Mouse (Mus musculus) spleen, adult 2 months (tissue): ENCODE data around the gene Bola3. TPM values are rescaled to one million over a fixed set of nuclear protein-coding genes. Genes with fewer than 3 reads are reported as not detected.
A peak's percentile ranks its signal among the peaks of the same experiment; 100 is the strongest.
"Not testable (repeated sequence)": the region's sequence is repeated elsewhere in the genome, so short reads cannot be mapped to it uniquely, and the experiment has no call there.

Experiments
- DNase-seq, 2 experiments: peaks; one replicate each; pipeline versions ENCODE4 v3.0.0 to v3.0.0-alpha.2; 2012 to 2021; ENCODE audit warnings: low spot score in 2 of 2, low read depth in 1 of 2
- H3K27ac ChIP-seq: fragments of 200-500 bp; 2 replicates; pipeline ENCODE4 v1.5.1; 2012; ENCODE audit warnings: low read length, inconsistent platforms; ENCODE audit not compliant: insufficient read depth
- H3K27me3 ChIP-seq: fragments of 200-500 bp; 2 replicates; pipeline ENCODE4 v1.6.1; 2012; ENCODE audit warnings: mild to moderate bottlenecking, moderate library complexity, low read length, inconsistent platforms; ENCODE audit not compliant: control insufficient read depth, insufficient read depth
- H3K36me3 ChIP-seq: fragments of 200-500 bp; 2 replicates; pipeline ENCODE4 v1.6.1; 2012; ENCODE audit warnings: mild to moderate bottlenecking, low read length, inconsistent platforms; ENCODE audit not compliant: control insufficient read depth, insufficient read depth
- H3K4me1 ChIP-seq: fragments of 200-500 bp; 2 replicates; pipeline ENCODE4 v1.6.1; 2011; ENCODE audit warnings: inconsistent platforms; ENCODE audit not compliant: control insufficient read depth, insufficient read depth, insufficient read length
- H3K4me3 ChIP-seq: fragments of 200-500 bp; 2 replicates; pipeline ENCODE4 v1.5.1; 2011; ENCODE audit warnings: mild to moderate bottlenecking, inconsistent platforms; ENCODE audit not compliant: insufficient read depth, insufficient read length; ENCODE audit errors: extremely low read depth
- CTCF ChIP-seq: fragments of 200-500 bp; IDR thresholded peaks from 2 replicates; pipeline ENCODE4 v1.5.1; 2011; ENCODE audit warnings: mild to moderate bottlenecking, inconsistent platforms; ENCODE audit not compliant: insufficient read depth, insufficient read length, insufficient replicate concordance; ENCODE audit errors: extremely low read depth
- POLR2A ChIP-seq: fragments of 200-500 bp; IDR thresholded peaks from 2 replicates; pipeline ENCODE4 v1.6.1; 2011; ENCODE audit warnings: low read depth, low read length, inconsistent platforms
- WGBS: fragments of 180-500 bp; shearing (Covaris S2); methylation state at CpG from one replicate; pipeline ENCODE4 v1.1.7; 2018; 5-methylcytosine and 5-hydroxymethylcytosine counted together
- polyA plus RNA-seq: library from polyadenylated mRNA; depleted of rRNA; stranded (reverse); fragments of >200 nt; gene quantifications from 2 replicates; pipeline ENCODE4 v1.2.3, GENCODE M21; 2012

Bola3 gene
- polyA plus RNA-seq, 1 experiment: 74.0 TPM

DNA sequence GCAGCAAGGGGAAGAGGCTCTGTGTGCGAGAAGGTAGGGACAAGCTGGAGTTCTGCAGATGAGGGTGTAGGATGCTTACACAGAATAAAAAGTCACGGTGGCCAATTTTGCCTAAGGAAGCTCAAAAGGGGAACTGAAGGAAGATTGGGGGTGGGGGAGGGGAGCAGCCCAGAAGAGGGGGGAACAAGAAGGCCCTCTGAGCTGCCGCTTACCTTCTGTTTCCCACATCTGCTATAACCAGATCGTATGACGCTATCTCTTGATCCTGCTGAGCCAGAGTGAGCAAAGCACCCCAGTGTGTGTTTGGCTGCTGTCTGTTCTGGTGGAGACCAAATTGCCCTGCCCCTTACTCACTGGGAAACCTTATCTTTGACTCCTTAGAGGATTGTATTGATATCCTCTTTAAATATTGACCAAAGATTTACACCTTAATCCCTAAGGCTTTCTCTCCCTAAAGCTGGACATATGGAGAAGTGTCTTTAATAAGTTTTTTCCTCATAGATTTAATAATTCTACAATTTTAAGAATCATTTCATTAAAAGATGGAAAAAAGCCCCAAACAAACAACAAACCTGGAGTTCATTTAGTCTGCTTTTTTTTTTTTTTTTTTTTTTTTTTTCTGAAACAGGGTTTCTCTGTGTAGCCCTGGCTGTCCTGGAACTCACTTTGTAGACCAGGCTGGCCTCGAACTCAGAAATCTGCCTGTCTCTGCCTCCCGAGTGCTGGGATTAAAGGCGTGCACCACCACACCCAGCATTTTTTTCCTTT is 25.1 kb upstream of the Bola3 start:
- no peaks in the 10 kb centered on the region; the same call in 1 of the 2 replicates for H3K36me3 ChIP-seq
- no peak for TF ChIP-seq CTCF
- no peak for TF ChIP-seq POLR2A
- peaks cover 23% of the 10 kb centered on the region for H3K4me1 ChIP-seq
- H3K27me3 ChIP-seq: no peaks in the 10 kb centered on the region
- H3K27ac ChIP-seq: peak overlapping the region; percentile 68
- no peak for DNase-seq
- 50% methylated on average over 8 of the region's 8 CpGs for WGBS
- no peak overlapping the region for H3K4me3 ChIP-seq

DNA sequence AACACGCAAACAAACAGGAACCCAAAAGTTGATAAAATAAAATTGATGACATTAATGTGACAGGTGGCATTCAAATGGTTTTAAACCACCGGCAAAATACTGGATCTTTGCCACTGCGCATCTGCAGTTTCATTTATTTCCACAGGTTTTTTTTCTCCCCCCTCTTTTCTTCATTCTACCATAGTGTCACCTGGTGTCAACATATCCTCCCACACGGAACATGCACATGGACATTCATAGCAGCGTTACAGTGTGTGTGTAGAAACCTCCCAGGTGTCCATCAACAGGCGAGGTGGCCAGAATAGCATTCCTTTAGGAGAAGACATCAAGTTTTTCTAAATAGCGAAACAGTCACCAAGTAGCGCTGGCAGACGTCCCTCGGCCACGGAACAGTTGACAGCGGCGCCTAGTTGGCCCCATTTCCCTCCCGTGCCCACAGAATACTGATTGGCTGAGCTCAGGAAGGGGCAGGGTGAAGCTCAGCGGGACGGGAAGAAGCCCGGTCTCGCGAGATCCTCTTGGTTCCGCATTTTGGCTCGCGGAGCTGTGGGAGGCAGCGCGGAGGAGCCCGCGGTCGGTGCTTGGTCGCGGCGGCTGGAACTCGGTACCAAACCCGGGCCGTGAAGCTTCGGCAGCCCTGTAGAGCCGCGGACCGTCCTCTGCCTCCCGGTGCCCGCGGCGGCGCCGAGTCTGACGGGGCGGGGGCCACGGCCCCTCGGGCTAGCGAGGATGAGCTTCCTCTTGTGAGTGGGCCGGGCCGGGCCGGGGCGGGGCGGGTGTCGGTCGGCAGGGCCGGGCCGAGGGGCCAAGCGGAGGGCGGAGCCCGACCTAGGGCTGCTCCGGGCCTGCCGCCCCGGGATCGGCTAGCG is 23.2 kb upstream of the Bola3 start, which contains the start of the genes Mthfd2 and Mob1a:
Gene Mthfd2, minus strand, starts transcription at position 384 of the 869 bp plus-strand sequence.
Gene Mob1a, plus strand, starts transcription at position 492 of the 869 bp plus-strand sequence.
- TF ChIP-seq POLR2A (peak; percentile 93), CTCF (no peak)
- Histone ChIP-seq H3K27me3 (no peaks in the 10 kb centered on the region), H3K36me3 (peaks cover 11% of the 10 kb centered on the region), H3K4me1 (peaks cover 23% of the 10 kb centered on the region), H3K27ac (peak within 1 kb of the TSS; percentile 97), H3K4me3 (peak within 1 kb of the TSS; percentile 94)
- under 1% methylated on average over 63 of the region's 65 CpGs for WGBS
- DNase-seq: peak; percentile 92 to 94

- peak overlapping the region; percentile 94 for H3K4me3 ChIP-seq
- TF ChIP-seq POLR2A (no peak), CTCF (no peak)
- H3K27me3 ChIP-seq: no peaks in the 10 kb centered on the region
- under 1% methylated on average over 6 of the region's 6 CpGs for WGBS
- peaks cover 14% of the 10 kb centered on the region for H3K36me3 ChIP-seq
- H3K27ac ChIP-seq: peak overlapping the region; percentile 97
- DNase-seq: no peak
- peaks cover 19% of the 10 kb centered on the region for H3K4me1 ChIP-seq
These were observed 22.6 kb upstream of the Bola3 start for GRCm38 (mm10) chr6:83326394-83326736.

- Histone ChIP-seq H3K27ac (no peak overlapping the region), H3K36me3 (peaks cover 17% of the 10 kb centered on the region), H3K4me1 (peaks cover 17% of the 10 kb centered on the region), H3K27me3 (no peaks in the 10 kb centered on the region), H3K4me3 (peak overlapping the region; percentile 94; the same call in 1 of the 2 replicates)
- DNase-seq: no peak
- TF ChIP-seq CTCF: no peak
- WGBS: 30% methylated on average over 6 of the region's 6 CpGs
These were observed 22.2 kb upstream of the Bola3 start for GRCm38 (mm10) chr6:83326761-83327160.

GRCm38 (mm10) chr6:83327591-83328190 is 21.3 kb upstream of the Bola3 start:
- WGBS: 82% methylated on average over 3 of the region's 3 CpGs
- Histone ChIP-seq H3K27ac (no peak overlapping the region), H3K36me3 (peaks cover 20% of the 10 kb centered on the region), H3K27me3 (no peaks in the 10 kb centered on the region), H3K4me3 (no peak overlapping the region), H3K4me1 (peaks cover 15% of the 10 kb centered on the region)
- no peak for TF ChIP-seq POLR2A
- no peak for TF ChIP-seq CTCF
- no peak for DNase-seq

- no peak overlapping the region for H3K27ac ChIP-seq
- peaks cover 32% of the 10 kb centered on the region for H3K36me3 ChIP-seq
- no peak for TF ChIP-seq POLR2A
- no peak for TF ChIP-seq CTCF
- H3K27me3 ChIP-seq: no peaks in the 10 kb centered on the region
- H3K4me3 ChIP-seq: no peak overlapping the region
- 83% methylated on average over 3 of the region's 3 CpGs for WGBS
- DNase-seq: no peak
- no peaks in the 10 kb centered on the region for H3K4me1 ChIP-seq
These were observed 7.6 kb upstream of the Bola3 start for GRCm38 (mm10) chr6:83341387-83341786.

GRCm38 (mm10) chr6:83342957-83343356 is 6.0 kb upstream of the Bola3 start:
- Histone ChIP-seq H3K27me3 (no peaks in the 10 kb centered on the region), H3K4me1 (no peaks in the 10 kb centered on the region), H3K27ac (no peak overlapping the region), H3K4me3 (no peak overlapping the region), H3K36me3 (peaks cover 29% of the 10 kb centered on the region)
- TF ChIP-seq CTCF (no peak), POLR2A (no peak)
- 93% methylated on average over 2 of the region's 2 CpGs for WGBS
- DNase-seq: no peak

- not testable (repeated sequence) for H3K27me3 ChIP-seq, DNase-seq, H3K27ac ChIP-seq, H3K4me3 ChIP-seq, H3K4me1 ChIP-seq
- 89% methylated on average over 8 of the region's 8 CpGs for WGBS
- H3K36me3 ChIP-seq: peaks cover 19% of the 10 kb centered on the region
These were observed 3.7 kb upstream of the Bola3 start for GRCm38 (mm10) chr6:83345285-83345684.
